Mouse (Mus musculus) brown adipose tissue, adult 24 weeks (tissue): Measurements from ENCODE around the gene Hepacam. TPM values are rescaled to one million over a fixed set of nuclear protein-coding genes. Genes with fewer than 3 reads are reported as not detected.

Experiments used
- H3K27ac ChIP-seq: fragments of 200-500 bp; replicated peaks from 2 replicates; pipeline ENCODE4 v1.5.1; 2012; ENCODE audit warnings: low read depth, mild to moderate bottlenecking, low read length
- H3K4me1 ChIP-seq: fragments of 200-500 bp; 2 replicates; pipeline ENCODE4 v1.6.1; 2012; ENCODE audit warnings: low read length, mixed read lengths; ENCODE audit not compliant: control insufficient read depth, insufficient read depth, insufficient read length
- H3K4me3 ChIP-seq: fragments of 200-500 bp; 2 replicates; pipeline ENCODE4 v1.5.1; 2012; ENCODE audit warnings: low read depth, mild to moderate bottlenecking, low read length, moderate library complexity; ENCODE audit not compliant: insufficient read depth
- polyA plus RNA-seq: library from polyadenylated mRNA; stranded (reverse); fragments of >200 nt; gene quantifications from 2 replicates; pipeline ENCODE4 v1.2.4, GENCODE M21; 2012; ENCODE audit not compliant: missing spikeins, insufficient read depth, insufficient read length

Hepacam gene
- polyA plus RNA-seq, 1 experiment: not detected

DNA sequence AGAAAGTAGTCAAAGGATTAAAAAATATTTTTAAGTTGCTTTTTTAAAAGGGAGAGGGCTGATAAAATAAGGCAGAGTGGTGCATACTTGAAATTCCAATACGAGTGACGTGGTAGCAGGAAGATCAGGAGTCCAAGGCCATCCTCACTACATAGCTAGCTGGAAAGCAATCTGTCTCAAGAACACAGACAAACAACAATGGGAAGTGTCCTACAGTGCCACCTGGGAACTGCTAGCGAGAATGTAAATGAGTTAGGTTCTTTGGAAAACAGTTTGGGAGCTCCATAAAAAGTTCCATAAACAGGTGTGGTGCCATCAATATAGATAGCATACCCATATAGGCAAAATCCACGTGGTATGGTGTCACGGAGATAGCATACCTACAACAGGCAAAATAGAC is 1.4 kb upstream of the Hepacam start:
- peaks cover 2% of the 10 kb centered on the region; the same call in 1 of the 2 replicates for H3K4me1 ChIP-seq
- no peak overlapping the region for H3K4me3 ChIP-seq
- H3K27ac ChIP-seq: no peak overlapping the region

DNA sequence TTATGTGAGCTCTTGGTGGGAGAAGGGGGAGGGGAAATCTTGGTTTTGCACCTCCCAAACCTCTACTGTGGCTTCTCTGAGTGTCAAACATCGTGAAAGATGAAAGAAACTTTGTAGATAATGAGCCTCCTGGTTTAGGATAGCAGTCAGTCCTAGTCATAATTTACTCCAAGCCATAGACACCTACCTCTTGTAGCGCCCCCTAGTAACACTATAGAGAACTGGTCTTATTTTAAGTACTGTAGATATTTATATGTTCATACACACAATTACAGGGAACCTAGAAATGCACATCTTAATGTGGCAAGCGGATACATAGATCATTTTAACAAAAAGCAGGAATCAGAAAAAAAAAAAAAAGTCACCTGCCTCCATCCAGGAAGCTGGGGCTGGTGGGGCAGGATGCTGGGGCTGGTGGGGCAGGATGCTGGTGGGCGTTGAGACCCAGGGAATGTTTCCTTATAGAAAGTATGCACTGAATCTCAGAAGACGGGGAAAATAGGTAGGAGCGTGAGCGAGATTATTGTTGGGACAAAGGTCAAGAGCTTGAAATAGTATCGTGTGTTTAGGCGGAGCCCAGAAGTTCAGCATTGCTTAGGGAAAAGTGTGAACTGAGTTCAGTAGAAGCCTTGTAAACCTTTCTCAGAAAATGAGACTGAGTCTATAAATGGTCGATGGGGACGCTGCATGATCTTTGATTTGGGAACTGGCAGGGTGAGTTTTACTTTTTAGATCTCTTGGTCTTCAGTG is 1.1 kb downstream of the Hepacam start:
- peaks cover 2% of the 10 kb centered on the region; the same call in 1 of the 2 replicates for H3K4me1 ChIP-seq
- H3K4me3 ChIP-seq: peak overlapping the region; percentile 28; the same call in 1 of the 2 replicates
- H3K27ac ChIP-seq: peak overlapping the region; percentile 100

DNA sequence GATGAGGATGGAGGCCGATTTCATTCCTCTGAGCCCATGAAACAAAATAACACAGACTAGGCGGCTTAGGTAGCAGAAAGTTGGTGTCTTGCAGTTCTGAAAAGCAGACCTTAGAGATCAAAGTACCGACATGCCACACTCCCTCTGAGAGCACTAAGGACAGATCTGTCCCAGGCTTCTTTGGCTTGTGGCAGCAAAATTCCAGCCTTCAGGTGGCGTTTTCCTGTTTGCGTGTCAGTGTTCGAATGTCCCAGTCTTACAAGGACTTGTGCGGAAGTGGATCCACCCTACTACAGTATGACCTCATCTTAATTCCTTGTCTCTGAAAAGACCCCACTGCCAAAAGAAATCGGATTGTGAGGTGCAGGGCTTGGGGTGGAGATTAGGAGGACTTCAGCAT is 1.7 kb downstream of the Hepacam start:
- H3K4me3 ChIP-seq: peak overlapping the region; percentile 28; the same call in 1 of the 2 replicates
- H3K27ac ChIP-seq: peak overlapping the region; percentile 100
- H3K4me1 ChIP-seq: peaks cover 2% of the 10 kb centered on the region; the same call in 1 of the 2 replicates

DNA sequence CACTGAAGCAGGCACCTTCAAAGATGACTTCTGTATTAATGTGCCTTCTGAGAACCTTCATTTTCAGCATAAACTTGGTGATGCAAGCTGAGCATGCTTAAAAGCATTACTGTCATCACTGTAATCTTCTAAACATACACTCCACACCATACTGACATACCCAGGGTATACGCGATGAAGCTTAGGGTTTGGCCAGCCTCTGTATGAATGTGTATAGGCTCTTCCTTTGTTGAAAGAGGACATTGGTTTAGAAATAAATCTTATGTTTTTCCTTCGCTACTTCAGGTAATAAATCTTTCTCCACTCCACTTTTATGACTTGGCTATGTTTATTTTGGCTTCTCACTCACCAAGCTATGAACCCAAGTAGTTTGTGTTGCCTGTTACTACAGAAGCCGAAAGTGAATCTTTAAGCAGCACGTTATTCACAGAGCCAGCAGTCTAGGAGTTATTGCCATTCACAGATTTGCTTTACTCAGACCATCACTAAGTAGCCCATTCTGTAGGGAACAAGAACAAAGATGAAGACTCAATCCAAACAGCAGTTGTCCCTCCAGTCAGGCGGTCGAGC is 4.2 kb downstream of the Hepacam start:
- Histone ChIP-seq H3K27ac (no peak overlapping the region), H3K4me1 (peaks cover 5% of the 10 kb centered on the region; the same call in 1 of the 2 replicates), H3K4me3 (no peak overlapping the region)

DNA sequence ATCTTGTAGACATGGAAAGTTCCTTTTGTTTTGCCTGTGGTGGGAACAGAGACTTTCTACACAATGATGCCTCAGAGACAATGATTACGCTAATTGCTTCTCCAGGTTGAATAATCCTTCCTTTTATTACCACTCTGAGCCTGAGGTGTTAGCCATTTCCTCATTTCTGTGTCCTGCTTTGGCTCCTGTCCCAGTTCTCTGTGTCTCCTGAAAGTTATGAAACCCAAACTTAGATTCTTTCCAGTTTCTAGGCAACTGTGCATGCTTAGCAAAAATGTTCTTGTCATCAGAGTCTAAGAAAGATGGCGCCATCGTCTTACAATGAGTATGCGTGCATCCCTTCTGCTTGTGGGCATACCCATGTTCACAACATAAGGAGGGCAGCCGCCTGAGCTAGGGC is 8.6 kb downstream of the Hepacam start:
- H3K27ac ChIP-seq: no peak overlapping the region
- no peak overlapping the region for H3K4me3 ChIP-seq
- H3K4me1 ChIP-seq: peaks cover 3% of the 10 kb centered on the region; the same call in 1 of the 2 replicates

DNA sequence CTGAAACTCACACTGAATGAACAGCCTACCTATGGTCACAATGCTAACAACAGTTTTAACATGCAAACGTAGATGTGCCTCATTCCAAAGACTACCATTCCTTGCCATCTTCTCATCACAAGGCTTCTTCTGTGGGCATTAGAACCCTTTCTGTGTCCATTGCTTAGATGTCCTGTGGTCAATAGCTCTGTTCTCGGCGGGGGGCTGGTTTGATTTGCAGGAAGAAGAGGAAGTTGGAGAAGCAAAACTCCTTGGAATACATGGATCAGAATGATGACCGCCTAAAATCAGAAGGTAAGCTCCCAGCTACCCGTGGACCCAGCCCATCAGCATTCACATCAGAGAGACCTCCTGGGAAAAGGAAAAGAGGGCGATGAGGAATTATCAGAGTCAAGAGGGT is 16.0 kb downstream of the Hepacam start:
- Histone ChIP-seq H3K27ac (no peak overlapping the region), H3K4me1 (no peaks in the 10 kb centered on the region), H3K4me3 (no peak overlapping the region)

DNA sequence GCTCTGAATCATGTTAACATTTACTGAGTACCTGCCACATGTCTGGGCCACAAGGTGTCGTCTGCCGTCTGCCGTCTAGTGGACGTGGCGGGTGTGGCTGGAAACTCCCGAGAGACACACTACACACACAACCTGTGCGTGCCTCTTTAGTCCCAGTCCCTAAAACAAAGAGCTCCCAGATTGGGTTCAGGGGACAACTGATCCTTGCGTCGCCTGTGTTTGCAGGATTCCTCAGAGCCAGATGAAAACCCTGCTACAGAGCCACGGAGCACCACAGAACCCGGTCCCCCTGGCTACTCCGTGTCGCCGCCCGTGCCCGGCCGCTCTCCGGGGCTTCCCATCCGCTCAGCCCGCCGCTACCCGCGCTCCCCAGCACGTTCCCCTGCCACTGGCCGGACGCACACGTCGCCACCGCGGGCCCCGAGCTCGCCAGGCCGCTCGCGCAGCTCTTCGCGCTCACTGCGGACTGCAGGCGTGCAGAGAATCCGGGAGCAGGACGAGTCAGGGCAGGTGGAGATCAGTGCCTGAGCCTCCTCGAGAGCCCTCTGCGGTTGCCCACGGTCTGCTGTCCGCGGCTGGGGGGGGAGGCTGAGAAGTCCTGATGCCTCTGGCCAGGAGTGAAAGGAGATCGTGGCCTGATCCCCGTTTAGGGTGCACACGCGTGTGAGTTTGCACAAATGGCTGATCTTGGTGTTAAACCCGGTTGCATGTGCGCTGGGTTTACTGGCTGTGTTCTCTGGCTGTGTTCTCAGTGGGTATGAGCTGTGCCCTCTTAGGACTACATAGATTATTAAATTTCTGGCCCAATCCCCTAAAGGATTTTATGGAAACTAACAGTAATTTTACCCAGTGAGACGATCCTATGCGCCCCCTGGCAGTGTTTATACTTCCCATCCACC is 17.4 kb downstream of the Hepacam start:
- Histone ChIP-seq H3K4me1 (no peaks in the 10 kb centered on the region), H3K4me3 (peak overlapping the region; percentile 54), H3K27ac (peak overlapping the region; percentile 23; the same call in 1 of the 2 replicates)

DNA sequence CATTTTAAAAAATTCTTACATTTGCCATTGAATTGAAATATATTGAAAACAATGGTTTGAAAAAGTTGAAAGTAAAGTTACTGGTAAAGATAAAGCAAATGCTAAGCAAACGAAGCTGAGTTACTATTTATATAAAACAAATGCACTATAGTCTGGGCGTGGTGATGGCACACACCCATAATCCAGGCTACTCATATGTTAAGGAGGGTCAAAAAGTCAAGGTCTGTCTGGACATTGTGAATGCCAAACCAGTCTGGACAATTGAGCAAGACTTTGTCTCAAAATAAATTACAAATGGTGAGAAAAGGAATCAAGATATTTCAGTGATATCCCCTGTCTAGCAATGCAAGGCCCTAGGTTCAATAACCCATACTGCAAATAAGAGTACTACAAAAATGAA is 23.7 kb downstream of the Hepacam start:
- Histone ChIP-seq H3K4me1 (no peaks in the 10 kb centered on the region), H3K27ac (no peak overlapping the region), H3K4me3 (no peak overlapping the region)

DNA sequence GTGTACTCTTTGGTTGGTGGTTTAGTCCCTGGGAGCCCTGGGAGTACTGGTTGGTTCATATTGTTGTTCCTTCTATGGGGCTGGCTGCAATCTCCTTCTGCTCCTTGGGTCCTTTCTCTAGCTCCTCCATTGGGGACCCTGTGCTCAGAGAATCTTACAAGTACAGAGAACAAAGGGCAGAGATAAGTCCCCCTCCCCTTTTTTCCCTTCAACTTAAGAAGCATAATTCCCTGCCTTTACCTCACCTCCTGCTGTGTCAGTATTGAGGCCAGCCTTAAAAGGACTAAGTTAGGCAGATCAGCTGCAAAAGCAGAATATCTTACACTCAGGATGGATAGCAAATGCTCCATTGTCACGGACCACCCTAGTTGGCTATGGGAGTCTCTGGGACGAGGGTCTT is 24.9 kb downstream of the Hepacam start:
- Histone ChIP-seq H3K27ac (no peak overlapping the region), H3K4me3 (no peak overlapping the region), H3K4me1 (no peaks in the 10 kb centered on the region)

DNA sequence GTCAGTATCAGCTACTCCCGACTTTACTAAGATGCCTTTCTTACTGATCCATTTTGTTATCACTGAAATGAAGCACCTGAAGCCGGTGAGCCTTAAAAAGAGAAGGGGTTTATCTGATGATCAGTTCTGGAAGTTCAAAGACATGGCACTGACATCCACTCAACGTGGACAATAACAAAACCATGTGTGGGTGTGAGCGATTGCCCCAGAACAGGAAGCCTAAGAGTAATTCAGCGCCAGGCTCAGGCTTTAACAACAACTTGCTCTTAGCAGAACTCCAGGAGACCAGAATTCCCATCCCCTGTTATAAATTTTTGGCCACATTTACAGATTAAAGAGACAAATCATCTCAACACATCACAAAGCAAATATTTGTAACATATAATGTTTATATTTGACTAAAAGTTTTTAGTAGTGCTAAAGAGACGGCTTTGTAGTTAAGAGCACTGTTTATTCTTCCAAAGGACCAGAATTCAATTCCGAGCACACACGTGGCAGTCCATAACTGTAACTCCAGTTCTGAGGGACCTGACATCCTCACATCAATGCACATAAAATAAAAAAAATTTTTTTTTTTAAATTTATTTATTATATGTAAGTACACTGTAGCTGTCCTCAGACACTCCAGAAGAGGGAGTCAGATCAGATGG is 26.5 kb downstream of the Hepacam start:
- Histone ChIP-seq H3K4me1 (no peaks in the 10 kb centered on the region), H3K4me3 (no peak overlapping the region), H3K27ac (no peak overlapping the region)

DNA sequence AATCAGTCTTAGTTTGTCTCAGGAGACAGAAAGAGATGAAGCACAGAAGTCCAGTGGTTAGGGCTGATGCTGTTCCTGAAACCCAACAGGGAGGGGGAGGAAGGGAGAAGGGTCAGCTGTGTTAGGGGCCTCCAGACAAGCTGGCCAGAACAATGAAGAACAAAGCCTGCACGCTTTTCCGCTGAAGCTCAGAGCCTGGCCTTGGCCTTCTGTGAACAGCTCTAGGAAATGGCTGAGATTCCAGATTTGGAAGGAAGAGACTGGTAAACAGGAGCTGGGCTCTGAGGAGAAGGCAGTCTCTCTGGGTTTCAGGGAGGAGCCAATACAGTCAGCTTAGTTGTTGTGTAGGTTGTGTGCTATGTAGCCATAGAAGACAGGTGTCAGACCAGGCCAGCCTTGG is 33.4 kb downstream of the Hepacam start:
- Histone ChIP-seq H3K27ac (peak overlapping the region; percentile 98), H3K4me1 (peaks cover 9% of the 10 kb centered on the region; the same call in 1 of the 2 replicates), H3K4me3 (no peak overlapping the region)

DNA sequence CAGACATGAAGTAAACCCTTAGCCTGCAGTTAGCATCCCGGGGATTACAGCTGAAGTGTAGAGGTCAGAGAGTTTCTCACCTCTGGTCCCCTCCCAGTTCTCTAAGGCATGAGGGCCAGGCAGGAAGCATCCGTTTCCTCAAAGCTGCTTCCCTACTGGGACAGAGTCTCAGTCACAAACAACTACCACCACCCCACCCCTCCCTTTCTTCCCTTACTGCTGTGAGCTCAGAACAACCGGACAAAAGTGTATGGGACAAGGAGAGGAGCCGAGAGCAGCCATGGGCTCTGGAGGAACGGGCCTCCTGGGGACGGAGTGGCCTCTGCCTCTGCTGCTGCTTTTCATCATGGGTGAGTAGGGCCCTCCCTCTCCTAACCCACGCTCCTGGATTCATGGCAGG is 34.7 kb downstream of the Hepacam start, which contains the start of gene Robo4:
Gene Robo4, plus strand, starts transcription at position 96 of the 400 bp plus-strand sequence.
- H3K4me3 ChIP-seq: peak within 1 kb of the TSS; percentile 75
- peak within 1 kb of the TSS; percentile 100 for H3K27ac ChIP-seq
- H3K4me1 ChIP-seq: peaks cover 9% of the 10 kb centered on the region; the same call in 1 of the 2 replicates

DNA sequence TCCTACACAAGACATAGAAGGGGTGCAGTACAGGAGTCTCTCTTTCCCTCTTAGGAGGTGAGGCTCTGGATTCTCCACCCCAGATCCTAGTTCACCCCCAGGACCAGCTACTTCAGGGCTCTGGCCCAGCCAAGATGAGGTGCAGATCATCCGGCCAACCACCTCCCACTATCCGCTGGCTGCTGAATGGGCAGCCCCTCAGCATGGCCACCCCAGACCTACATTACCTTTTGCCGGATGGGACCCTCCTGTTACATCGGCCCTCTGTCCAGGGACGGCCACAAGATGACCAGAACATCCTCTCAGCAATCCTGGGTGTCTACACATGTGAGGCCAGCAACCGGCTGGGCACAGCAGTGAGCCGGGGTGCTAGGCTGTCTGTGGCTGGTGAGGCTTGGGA is 35.4 kb downstream of the Hepacam start:
- Histone ChIP-seq H3K4me1 (peaks cover 9% of the 10 kb centered on the region; the same call in 1 of the 2 replicates), H3K27ac (peak overlapping the region; percentile 100)

DNA sequence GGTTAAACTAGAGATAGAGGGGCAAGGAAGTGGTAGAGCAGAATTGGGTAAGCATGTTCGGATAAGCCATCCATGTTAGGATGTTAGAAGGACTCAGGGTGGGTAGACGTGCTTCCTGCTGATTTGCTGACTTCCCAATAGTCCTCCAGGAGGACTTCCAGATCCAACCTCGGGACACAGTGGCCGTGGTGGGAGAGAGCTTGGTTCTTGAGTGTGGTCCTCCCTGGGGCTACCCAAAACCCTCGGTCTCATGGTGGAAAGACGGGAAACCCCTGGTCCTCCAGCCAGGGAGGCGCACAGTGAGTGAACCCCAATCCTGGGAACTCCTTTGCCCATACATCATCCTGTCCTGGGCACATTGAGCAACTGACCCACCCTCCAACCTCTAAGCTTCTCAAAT is 35.9 kb downstream of the Hepacam start:
- Histone ChIP-seq H3K4me3 (peak overlapping the region; percentile 75), H3K4me1 (peaks cover 9% of the 10 kb centered on the region; the same call in 1 of the 2 replicates), H3K27ac (peak overlapping the region; percentile 100)

More for the DNA sequence above, 35.4 kb downstream of the Hepacam start:
- peak overlapping the region; percentile 75 for H3K4me3 ChIP-seq
